Comparison of ENCODE assay signal across 17 mouse cellular contexts in genomic region chr2:59648444-59648843, GRCm38 (mm10). TPM values are rescaled to one million over a fixed set of nuclear protein-coding genes. Genes with fewer than 3 reads are reported as not detected.
DNase-seq lines count a peak whose midpoint lies in the region; ATAC-seq lines count a peak whose summit lies in the region.
"Had no signal": no experiment of that assay in that cellular context is flagged by ENCODE, and none has a peak within 500 bp of the region (broad histone marks: within the 10 kb centered on the region; RNA-seq: fewer than 3 reads in every experiment).

No protein-coding gene starts in this region.

- H3K27ac ChIP-seq in heart, embryonic 11.5 days (ENCODE audit: low read depth, low read length), result no peak overlapping the region
- H3K27ac ChIP-seq in hindbrain, embryonic 13.5 days, result no peak overlapping the region
- H3K27ac ChIP-seq in midbrain, embryonic 16.5 days (ENCODE audit: low read length), result no peak overlapping the region

- H3K4me2 ChIP-seq in heart, embryonic 11.5 days, result peak overlapping the region; percentile 1; the same call in 1 of the 2 replicates
- H3K4me2 ChIP-seq in hindbrain, embryonic 13.5 days, result peak overlapping the region; percentile 37
- peak overlapping the region; percentile 34 for H3K4me2 ChIP-seq in midbrain, embryonic 16.5 days (ENCODE audit: low read length)
- H3K4me2 ChIP-seq: liver, embryonic 11.5 days had no signal

- no peaks in the 10 kb centered on the region for H3K9me3 ChIP-seq in heart, embryonic 11.5 days (replicated peaks; ENCODE audit: control insufficient read depth, low read length)
- no peaks in the 10 kb centered on the region for H3K9me3 ChIP-seq in hindbrain, embryonic 13.5 days
- H3K9me3 ChIP-seq in midbrain, embryonic 16.5 days (replicated peaks; ENCODE audit: control insufficient read depth, low read length, poor library complexity, severe bottlenecking), result no peaks in the 10 kb centered on the region

- H3K4me1 ChIP-seq in heart, embryonic 11.5 days (ENCODE audit: control insufficient read depth, insufficient read depth, low read length), result peaks cover 33% of the 10 kb centered on the region
- H3K4me1 ChIP-seq in hindbrain, embryonic 13.5 days (replicated peaks), result peaks cover 35% of the 10 kb centered on the region
- H3K4me1 ChIP-seq in midbrain, embryonic 16.5 days (ENCODE audit: control insufficient read depth, insufficient read depth, low read length), result peaks cover 15% of the 10 kb centered on the region; the same call in 1 of the 2 replicates

- 24% methylated on average over 12 of the region's 12 CpGs for WGBS in heart, embryonic 11.5 days (ENCODE audit: insufficient replicate concordance)
- 8% methylated on average over 12 of the region's 12 CpGs for WGBS in hindbrain, embryonic 13.5 days
- WGBS in midbrain, embryonic 16.5 days, result 11% methylated on average over 12 of the region's 12 CpGs

- no peak for DNase-seq in heart, postnatal 36 days
- peak; percentile 92 for DNase-seq in R1 (ENCODE audit: low read depth, low spot score)
- DNase-seq in spleen, postnatal 10 days (ENCODE audit: low spot score in 2 of 2), result no peak
- no peak for DNase-seq in left cerebral cortex, adult 9 months (ENCODE audit: low spot score in 2 of 2)
- no peak for DNase-seq in left cerebral cortex, postnatal 4 days
- DNase-seq: adrenal gland, postnatal 14 days; B cell, adult 2 months; embryo, embryonic 11 days; gastrocnemius, postnatal 25 days; layer of hippocampus, postnatal 36 days; right cerebral cortex, adult 18-20 months; thymus, postnatal 14 days had no signal

- intact Hi-C loops in heart, postnatal 36 days (cut with DNase I), result no loop called here
- intact Hi-C loops in left cerebral cortex, postnatal 4 days (cut with DNase I), result no loop called here

- H3K4me3 ChIP-seq in heart, embryonic 11.5 days (ENCODE audit: low read depth, low read length), result no peak overlapping the region
- H3K4me3 ChIP-seq in hindbrain, embryonic 13.5 days, result 0 out of 2 replicates have a peak overlapping the region, but pooled peaks have one; percentile 4
- H3K4me3 ChIP-seq in midbrain, embryonic 16.5 days (ENCODE audit: low read depth, low read length), result no peak overlapping the region
- H3K4me3 ChIP-seq: myocyte had no signal

- no peak overlapping the region; the same call in 1 of the 2 replicates for H3K9ac ChIP-seq in heart, embryonic 11.5 days (ENCODE audit: low read depth, low read length)
- peak overlapping the region; percentile 51; the same call in 1 of the 2 replicates for H3K9ac ChIP-seq in hindbrain, embryonic 13.5 days
- H3K9ac ChIP-seq in midbrain, embryonic 16.5 days (ENCODE audit: low read depth, low read length), result 0 out of 2 replicates have a peak overlapping the region, but pooled peaks have one; percentile 48

- no peaks in the 10 kb centered on the region for H3K27me3 ChIP-seq in heart, embryonic 11.5 days (ENCODE audit: control insufficient read depth, insufficient read depth, low read length)
- H3K27me3 ChIP-seq in hindbrain, embryonic 13.5 days, result peaks cover 17% of the 10 kb centered on the region; the same call in 1 of the 2 replicates
- peaks cover 26% of the 10 kb centered on the region for H3K27me3 ChIP-seq in midbrain, embryonic 16.5 days (ENCODE audit: control insufficient read depth, insufficient read depth, low read depth, low read length)

- ATAC-seq in heart, embryonic 11.5 days (replicated peaks; ENCODE audit: insufficient number of reproducible peaks, low FRiP score, low TSS enrichment), result no peak
- ATAC-seq in hindbrain, embryonic 13.5 days (ENCODE audit: low FRiP score), result 0 out of 2 replicates have a peak, but pooled peaks have one; percentile 44
- 0 out of 2 replicates have a peak, but pooled peaks have one; percentile 18 for ATAC-seq in midbrain, embryonic 16.5 days

- no peaks in the 10 kb centered on the region for H3K36me3 ChIP-seq in heart, embryonic 11.5 days (ENCODE audit: control insufficient read depth, insufficient read depth, low read length)
- H3K36me3 ChIP-seq in hindbrain, embryonic 13.5 days, result no peaks in the 10 kb centered on the region
- no peaks in the 10 kb centered on the region for H3K36me3 ChIP-seq in midbrain, embryonic 16.5 days (ENCODE audit: control insufficient read depth, insufficient read depth, low read length)

RNA-seq across cellular contexts. Expression of gene Tanc1, which starts 36.6 kb away (rescaled TPM):
- 26.0 and 30.6 TPM in 2 replicates for polyA plus RNA-seq in heart, embryonic 11.5 days (2014; fragmentation: Nextera tagmentation; extraction: Ambion mirVana)
- 10 to 100 TPM; 26.6 to 29.8 TPM for total RNA-seq in heart, postnatal 36 days (2021)
- polyA plus RNA-seq in hindbrain, embryonic 13.5 days (2015; fragmentation: Nextera tagmentation; extraction: Ambion mirVana), result 7.1 and 8.9 TPM in 2 replicates
- 4.2 and 4.5 TPM in 2 replicates for polyA plus RNA-seq in midbrain, embryonic 16.5 days (2015; fragmentation: Nextera tagmentation; extraction: Ambion mirVana)
- 10 to 100 TPM in 1 of 2 experiments, 1 to 10 TPM in 1; 9.4 to 10.8 TPM for total RNA-seq in left cerebral cortex, postnatal 4 days (2021)
